Mouse (Mus musculus) telencephalon, adult 2 months (tissue): ENCODE measurements at regions not wholly inside any gene's neighbourhood (a gene's known extent, or its start where the extent isn't known, plus 50 kb on each side); places are given as distances from the start of the nearest gene placed in this dataset.

Source experiments
- DNase-seq: peaks from one replicate; pipeline ENCODE4 v3.0.0-alpha.2; 2011; ENCODE audit warnings: low read depth, low spot score

- no peak for DNase-seq
Measured at GRCm38 (mm10) chr3:66878336-66878735, 102.9 kb upstream of the Rsrc1 start.

- peak; percentile 12 for DNase-seq
Measured at GRCm38 (mm10) chr3:66882697-66883096, 98.5 kb upstream of the Rsrc1 start.

DNA sequence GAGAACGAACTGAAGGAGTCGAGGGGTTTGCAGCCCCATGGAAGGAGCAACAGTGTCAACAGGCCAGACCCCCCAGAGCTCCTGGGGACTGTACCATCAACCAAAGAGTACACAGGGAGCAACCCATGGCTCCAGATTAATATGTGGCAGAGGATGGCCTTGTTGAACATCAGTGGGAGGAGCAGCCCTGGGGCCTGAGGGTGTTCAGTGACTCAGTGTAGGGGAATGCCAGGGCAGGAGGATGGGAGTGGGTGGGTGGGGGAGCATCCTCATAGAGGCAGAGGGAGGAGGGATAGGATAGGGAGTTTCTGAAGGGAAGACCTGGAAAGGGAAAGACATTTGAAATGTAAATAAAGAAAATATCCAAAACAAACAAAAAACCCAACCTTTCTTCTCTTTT, 85.5 kb upstream of the Rsrc1 start:
- DNase-seq, result no peak
